Mouse (Mus musculus) gonadal fat pad, adult 2 months (tissue): ENCODE data around the gene Olfr1132. TPM values are rescaled to one million over a fixed set of nuclear protein-coding genes. Genes with fewer than 3 reads are reported as not detected.
"Not testable (repeated sequence)": the region's sequence is repeated elsewhere in the genome, so short reads cannot be mapped to it uniquely, and the experiment has no call there.

Experiments used
- DNase-seq: peaks from one replicate; pipeline ENCODE4 v3.0.0-alpha.2; 2012; ENCODE audit warnings: low read depth
- polyA plus RNA-seq: library from polyadenylated mRNA; depleted of rRNA; stranded (reverse); fragments of >200 nt; gene quantifications from 2 replicates; pipeline ENCODE4 v1.2.3, GENCODE M21; 2012; rRNA removed

The Olfr1132 gene
- polyA plus RNA-seq, result not detected in 2 replicates

DNA sequence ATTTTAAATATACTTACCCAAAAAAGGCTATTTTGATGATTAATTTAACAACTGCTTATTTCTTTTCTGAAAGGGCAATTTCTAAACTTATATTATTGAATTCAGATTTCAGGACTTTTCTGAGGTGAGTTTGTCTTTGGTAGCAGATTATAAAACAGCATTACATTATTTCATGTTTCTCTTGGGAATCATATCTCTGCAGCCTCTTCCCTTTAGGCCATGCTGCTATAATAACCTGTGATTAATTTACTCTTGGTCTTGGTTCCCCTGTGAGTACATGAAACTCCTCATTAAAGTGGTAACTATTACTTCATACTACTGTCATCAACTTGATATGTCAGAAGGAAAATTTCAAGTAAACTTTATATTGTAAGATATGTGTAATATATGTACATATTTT, at the start of gene Olfr1132:
TSS of gene Olfr1132 (minus strand) at position 101 of the 400 bp plus-strand sequence.
- no peak for DNase-seq

DNA sequence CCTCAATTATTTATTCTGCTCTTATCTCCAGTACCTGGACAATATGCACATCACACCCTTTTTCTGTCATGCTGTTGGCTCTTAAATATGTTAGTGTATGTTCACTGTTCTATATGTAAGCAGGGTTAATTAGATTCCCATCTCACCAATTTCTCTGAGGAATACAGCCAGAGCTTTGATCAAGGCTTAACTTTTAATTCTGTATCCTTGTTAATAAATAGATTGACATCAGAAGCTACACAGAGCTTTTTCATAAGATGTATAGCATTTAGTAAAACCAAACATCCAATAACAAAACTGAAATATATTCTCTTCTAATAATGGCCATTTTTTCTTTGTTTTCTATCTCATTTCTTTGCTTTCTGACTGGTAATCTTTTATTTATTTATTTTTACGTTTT, 36.2 kb upstream of the Olfr1132 start, which contains the start of gene Olfr1135:
TSS of gene Olfr1135 (minus strand) at position 101 of the 400 bp plus-strand sequence.
- no peak for DNase-seq

DNA sequence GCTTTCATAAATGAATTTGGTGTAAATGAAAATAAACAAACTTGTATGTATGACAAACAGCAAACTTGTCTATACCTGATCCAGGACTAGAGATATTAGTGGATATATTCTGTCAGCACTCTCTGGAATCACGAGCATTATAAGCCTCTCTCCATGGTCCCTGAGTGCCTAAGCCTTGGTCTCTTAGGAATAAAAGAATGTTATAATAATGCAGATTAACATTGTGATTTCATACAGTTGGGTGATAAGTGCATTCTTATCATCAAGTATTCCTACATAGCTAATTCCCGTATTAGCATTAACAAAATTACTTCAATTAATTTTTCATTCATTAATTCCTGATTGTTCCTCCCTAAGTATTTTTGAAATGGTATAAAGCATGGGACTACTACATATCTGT, 21.0 kb upstream of the Olfr1132 start, which contains the start of gene Olfr1134:
TSS of gene Olfr1134 (minus strand) at position 101 of the 400 bp plus-strand sequence.
- DNase-seq, result no peak

DNA sequence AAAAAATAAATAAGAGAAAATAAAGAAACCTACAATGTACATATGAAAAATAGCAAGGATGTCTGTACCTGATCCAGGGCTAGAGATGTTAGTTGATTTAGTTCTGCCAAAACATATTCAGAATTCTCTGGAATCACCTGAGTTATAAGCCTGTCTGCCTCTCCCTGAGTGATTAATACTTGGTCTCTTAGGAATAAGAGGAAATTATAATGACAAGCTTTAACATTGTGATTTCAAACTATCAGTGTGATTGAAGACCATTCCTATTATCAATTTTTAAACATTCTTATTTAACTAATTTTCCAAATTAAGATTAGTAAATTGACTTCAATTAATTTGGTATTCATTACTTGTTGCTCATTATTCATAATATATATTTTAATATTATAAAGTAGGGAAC, 9.9 kb upstream of the Olfr1132 start, which contains the start of gene Olfr1133:
TSS of gene Olfr1133 (minus strand) at position 101 of the 400 bp plus-strand sequence.
- no peak for DNase-seq

DNA sequence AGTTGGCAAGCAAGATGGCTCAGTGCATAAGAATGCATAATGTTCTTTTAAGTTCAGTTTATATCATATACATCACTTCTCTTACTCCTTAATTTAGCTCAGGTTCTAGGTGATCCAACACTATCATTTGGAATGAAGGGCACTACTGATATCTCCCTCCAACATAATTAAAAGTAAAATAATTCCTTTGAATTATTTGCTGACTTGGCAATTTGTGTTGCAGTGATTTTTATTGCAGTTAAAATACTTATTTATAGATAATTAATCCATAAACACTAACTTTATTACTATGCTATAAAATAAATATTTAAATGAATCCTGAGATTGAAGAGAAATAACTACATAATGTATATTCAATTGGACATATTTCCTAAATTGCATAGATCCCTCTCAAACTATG, 5.1 kb upstream of the Olfr1132 start:
- no peak for DNase-seq

DNA sequence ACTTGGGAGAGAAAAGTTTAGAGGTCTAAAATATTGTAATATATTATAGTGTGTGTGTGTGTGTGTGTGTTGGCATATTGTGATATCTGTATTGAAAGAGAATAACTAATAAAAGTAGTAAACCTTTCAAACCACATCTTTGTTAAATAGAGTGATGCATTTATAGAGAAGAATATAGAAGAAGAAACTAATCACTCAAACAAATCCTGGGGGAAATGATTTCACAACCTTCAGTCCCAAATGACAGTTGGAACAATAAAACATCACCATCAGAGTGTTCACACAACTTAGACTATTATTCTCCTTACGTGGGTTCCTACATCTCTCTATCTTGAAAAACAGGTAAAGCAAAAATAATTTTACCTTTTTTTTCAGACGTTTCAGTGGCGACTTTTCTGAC, 10.5 kb downstream of the Olfr1132 start, which contains the start of gene Olfr1131:
TSS of gene Olfr1131 (plus strand) at position 301 of the 400 bp plus-strand sequence.
- no peak for DNase-seq

DNA sequence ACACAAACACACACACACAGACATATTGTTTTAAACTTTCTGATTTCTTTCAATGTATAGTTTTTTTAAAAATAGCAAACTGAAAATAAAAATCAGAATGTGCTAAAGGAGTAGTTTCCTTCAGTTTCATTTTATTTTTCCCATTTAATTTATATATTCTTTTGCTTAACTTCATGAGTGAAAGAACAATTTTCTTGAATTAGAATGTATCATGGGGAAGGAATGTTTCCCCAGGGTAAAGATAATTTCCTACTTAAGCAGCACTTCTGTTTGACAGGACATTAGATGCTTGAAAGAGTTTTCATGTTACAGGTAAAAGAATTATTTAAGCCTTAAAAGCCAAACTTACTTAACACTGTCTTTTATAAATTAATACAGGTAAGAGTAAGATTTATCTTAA, 31.4 kb downstream of the Olfr1132 start, which contains the start of gene Olfr1130:
TSS of gene Olfr1130 (plus strand) at position 301 of the 400 bp plus-strand sequence.
- not testable (repeated sequence) for DNase-seq

Other genes with a start within 250 kb of the Olfr1132 start
- not detected in 2 replicates for gene Olfr1123, start 220.9 kb downstream of the Olfr1132 start, polyA plus RNA-seq
- gene Olfr1124, start 207.3 kb downstream of the Olfr1132 start, polyA plus RNA-seq, result not detected in 2 replicates
- gene Olfr1126, start 183.6 kb downstream of the Olfr1132 start, polyA plus RNA-seq, result not detected in 2 replicates
- not detected in 2 replicates for gene Pramel7, start 140.4 kb downstream of the Olfr1132 start, polyA plus RNA-seq
- not detected in 2 replicates for gene Pramel6, start 131.0 kb downstream of the Olfr1132 start, polyA plus RNA-seq
- not detected in 2 replicates for gene Olfr153, start 105.7 kb downstream of the Olfr1132 start, polyA plus RNA-seq
- gene Olfr1128, start 92.0 kb downstream of the Olfr1132 start, polyA plus RNA-seq, result not detected in 2 replicates
- gene Olfr1129, start 63.6 kb downstream of the Olfr1132 start, polyA plus RNA-seq, result not detected in 2 replicates
- not detected in 2 replicates for gene Olfr1130, start 31.3 kb downstream of the Olfr1132 start, polyA plus RNA-seq
- not detected in 2 replicates for gene Olfr1131, start 10.4 kb downstream of the Olfr1132 start, polyA plus RNA-seq
- not detected in 2 replicates for gene Olfr1133, start 9.8 kb upstream of the Olfr1132 start, polyA plus RNA-seq
- not detected in 2 replicates for gene Olfr1134, start 20.9 kb upstream of the Olfr1132 start, polyA plus RNA-seq
- not detected in 2 replicates for gene Olfr1135, start 36.1 kb upstream of the Olfr1132 start, polyA plus RNA-seq
- not detected in 2 replicates for gene Olfr1136, start 56.4 kb upstream of the Olfr1132 start, polyA plus RNA-seq
- not detected in 2 replicates for gene Olfr1137, start 75.6 kb upstream of the Olfr1132 start, polyA plus RNA-seq
- gene Olfr1138, start 102.4 kb upstream of the Olfr1132 start, polyA plus RNA-seq, result not detected in 2 replicates
- gene Olfr1140, start 106.2 kb upstream of the Olfr1132 start, polyA plus RNA-seq, result not detected in 2 replicates
- not detected in 2 replicates for gene Olfr1141, start 116.5 kb upstream of the Olfr1132 start, polyA plus RNA-seq
- not detected in 2 replicates for gene Olfr152, start 141.9 kb upstream of the Olfr1132 start, polyA plus RNA-seq
- gene Olfr1143, start 163.1 kb upstream of the Olfr1132 start, polyA plus RNA-seq, result not detected in 2 replicates
- not detected in 2 replicates for gene Olfr1145, start 172.3 kb upstream of the Olfr1132 start, polyA plus RNA-seq
- gene Olfr1148, start 193.0 kb upstream of the Olfr1132 start, polyA plus RNA-seq, result not detected in 2 replicates
- gene Olfr1150-ps1, start 206.5 kb upstream of the Olfr1132 start, polyA plus RNA-seq, result not detected in 2 replicates
- gene Olfr1151, start 218.3 kb upstream of the Olfr1132 start, polyA plus RNA-seq, result not detected in 2 replicates
- gene Olfr1152, start 229.0 kb upstream of the Olfr1132 start, polyA plus RNA-seq, result not detected in 2 replicates